Mouse (Mus musculus) intestine, embryonic 15.5 days (tissue): ENCODE results near the gene Tbc1d32. TPM values are rescaled to one million over a fixed set of nuclear protein-coding genes. Genes with fewer than 3 reads are reported as not detected.

ENCODE experiments used
- ATAC-seq: fragments of 200-750 bp; cut with Nextera tagmentation; 2 replicates; pipeline ENCODE4 v1.8.0; 2017; ENCODE audit warnings: moderate TSS enrichment, moderate library complexity
- H3K27ac ChIP-seq: fragments of 300-500 bp; sonication (generic); 2 replicates; pipeline ENCODE4 v1.5.1; 2015; ENCODE audit warnings: mild to moderate bottlenecking, inconsistent platforms
- H3K27me3 ChIP-seq: fragments of 300-500 bp; sonication (generic); replicated peaks from 2 replicates; pipeline ENCODE4 v1.6.1; 2015; ENCODE audit warnings: inconsistent platforms
- H3K36me3 ChIP-seq: fragments of 300-500 bp; sonication (generic); 2 replicates; pipeline ENCODE4 v1.6.1; 2015; ENCODE audit warnings: inconsistent platforms
- H3K4me1 ChIP-seq: fragments of 300-500 bp; sonication (generic); replicated peaks from 2 replicates; pipeline ENCODE4 v1.6.1; 2015; ENCODE audit warnings: inconsistent platforms
- H3K4me2 ChIP-seq: fragments of 300-500 bp; sonication (generic); replicated peaks from 2 replicates; pipeline ENCODE4 v1.6.1; 2015; ENCODE audit warnings: mild to moderate bottlenecking, inconsistent platforms
- H3K4me3 ChIP-seq: fragments of 300-500 bp; sonication (generic); replicated peaks from 2 replicates; pipeline ENCODE4 v1.5.1; 2015; ENCODE audit warnings: inconsistent platforms
- H3K9ac ChIP-seq: fragments of 300-500 bp; sonication (generic); 2 replicates; pipeline ENCODE4 v1.6.1; 2015; ENCODE audit warnings: inconsistent platforms
- H3K9me3 ChIP-seq: fragments of 300-500 bp; sonication (generic); 2 replicates; pipeline ENCODE4 v1.6.1; 2016; ENCODE audit warnings: inconsistent platforms
- WGBS: fragments of 180-500 bp; shearing (Covaris S2); methylation state at CpG from one replicate; pipeline ENCODE4 v1.1.7; 2015; 5-methylcytosine and 5-hydroxymethylcytosine counted together
- polyA plus RNA-seq: library from polyadenylated mRNA; unstranded; fragments of >200 nt; fragmentation: Nextera tagmentation; extraction: Ambion mirVana; gene quantifications from 2 replicates; pipeline ENCODE4 v1.2.1, GENCODE M21; 2015

The Tbc1d32 gene
- polyA plus RNA-seq, 1 experiment from 2014 or later, result 2.8 TPM

DNA sequence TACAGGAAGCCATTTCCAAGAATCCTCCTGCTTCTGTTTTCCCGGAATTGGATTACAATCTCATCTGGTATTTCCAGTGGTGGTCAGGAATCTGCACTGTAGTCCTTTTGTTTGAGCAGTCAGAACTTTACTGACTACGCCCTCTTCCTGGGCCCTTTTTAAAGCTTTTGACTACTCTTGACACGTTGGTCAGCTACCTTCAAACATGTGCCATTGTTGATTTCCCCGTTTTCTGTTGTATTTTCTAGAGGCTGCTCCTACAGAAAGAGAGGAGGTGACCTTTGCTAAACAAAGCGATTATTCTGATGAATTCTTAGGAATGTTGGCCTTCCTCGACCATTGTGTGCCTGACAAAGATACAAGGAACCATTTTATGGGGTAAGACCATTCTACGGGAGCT is 250.5 kb downstream of the Tbc1d32 start:
- H3K27ac ChIP-seq, result no peak overlapping the region
- H3K9ac ChIP-seq, result no peak overlapping the region
- H3K36me3 ChIP-seq, result no peaks in the 10 kb centered on the region
- no peaks in the 10 kb centered on the region for H3K9me3 ChIP-seq
- H3K4me2 ChIP-seq, result no peak overlapping the region
- no peaks in the 10 kb centered on the region for H3K27me3 ChIP-seq
- no peak for ATAC-seq
- no peaks in the 10 kb centered on the region for H3K4me1 ChIP-seq
- WGBS, result 77% methylated on average over 7 of the region's 7 CpGs
- H3K4me3 ChIP-seq, result no peak overlapping the region

Other genes starting within 250 kb of the Tbc1d32 start
- 3.8 and 4.1 TPM in 2 replicates for gene Msl3l2, start 121.8 kb downstream of the Tbc1d32 start, polyA plus RNA-seq
- 38.6 and 43.2 TPM in 2 replicates for gene Gja1, start 148.6 kb upstream of the Tbc1d32 start, polyA plus RNA-seq